Mouse (Mus musculus) kidney, postnatal 0 days (tissue): ENCODE measurements around the gene H3f3b. TPM values are rescaled to one million over a fixed set of nuclear protein-coding genes. Genes with fewer than 3 reads are reported as not detected.

Source experiments
- ATAC-seq: fragments of 200-750 bp; cut with Nextera tagmentation; replicated peaks from 2 replicates; pipeline ENCODE4 v1.8.0; 2017; ENCODE audit warnings: low read depth, moderate number of reproducible peaks, moderate TSS enrichment, moderate library complexity; ENCODE audit not compliant: low FRiP score
- DNase-seq: peaks from one replicate; pipeline ENCODE4 v3.0.0-alpha.2; 2016; ENCODE audit warnings: low spot score
- H3K27ac ChIP-seq: fragments of 300-500 bp; sonication (generic); 2 replicates; pipeline ENCODE4 v1.5.1; 2014; ENCODE audit warnings: mild to moderate bottlenecking
- H3K27me3 ChIP-seq: fragments of 300-500 bp; sonication (generic); 2 replicates; pipeline ENCODE4 v1.6.1; 2014; ENCODE audit warnings: low read length, mixed read lengths; ENCODE audit not compliant: insufficient read depth
- H3K36me3 ChIP-seq: fragments of 300-500 bp; sonication (generic); 2 replicates; pipeline ENCODE4 v1.6.1; 2014; ENCODE audit warnings: low read length, mixed read lengths; ENCODE audit not compliant: insufficient read depth
- H3K4me1 ChIP-seq: fragments of 300-500 bp; sonication (generic); replicated peaks from 2 replicates; pipeline ENCODE4 v1.6.1; 2014; ENCODE audit warnings: antibody characterized with exemption, low read length, mixed read lengths; ENCODE audit not compliant: insufficient read depth
- H3K4me2 ChIP-seq: fragments of 300-500 bp; sonication (generic); 2 replicates; pipeline ENCODE4 v1.6.1; 2014; ENCODE audit warnings: mild to moderate bottlenecking, low read length, moderate library complexity, mixed read lengths
- H3K4me3 ChIP-seq: fragments of 300-500 bp; sonication (generic); replicated peaks from 2 replicates; pipeline ENCODE4 v1.5.1; 2014; ENCODE audit warnings: low read depth, low read length
- H3K9ac ChIP-seq: fragments of 300-500 bp; sonication (generic); 2 replicates; pipeline ENCODE4 v1.6.1; 2014; ENCODE audit warnings: low read depth, low read length
- H3K9me3 ChIP-seq: fragments of 300-500 bp; sonication (generic); replicated peaks from 2 replicates; pipeline ENCODE4 v1.6.1; 2016; ENCODE audit warnings: low read length, inconsistent platforms, mixed read lengths
- CTCF ChIP-seq: IDR thresholded peaks from 2 replicates; pipeline ENCODE4 v1.5.1; 2016; ENCODE audit warnings: antibody characterized with exemption, low read depth, mild to moderate bottlenecking, moderate library complexity
- WGBS: fragments of 180-500 bp; shearing (Covaris S2); extraction: QIAGEN DNeasy Blood & Tissue Kit; methylation state at CpG from one replicate; pipeline ENCODE4 v1.1.7; 2014; 5-methylcytosine and 5-hydroxymethylcytosine counted together
- polyA plus RNA-seq: library from polyadenylated mRNA; unstranded; fragments of >200 nt; fragmentation: Nextera tagmentation; extraction: Ambion mirVana; gene quantifications from 2 replicates; pipeline ENCODE4 v1.2.1, GENCODE M21; 2015

Gene H3f3b
- polyA plus RNA-seq, 1 experiment from 2014 or later = 1,980 TPM

DNA sequence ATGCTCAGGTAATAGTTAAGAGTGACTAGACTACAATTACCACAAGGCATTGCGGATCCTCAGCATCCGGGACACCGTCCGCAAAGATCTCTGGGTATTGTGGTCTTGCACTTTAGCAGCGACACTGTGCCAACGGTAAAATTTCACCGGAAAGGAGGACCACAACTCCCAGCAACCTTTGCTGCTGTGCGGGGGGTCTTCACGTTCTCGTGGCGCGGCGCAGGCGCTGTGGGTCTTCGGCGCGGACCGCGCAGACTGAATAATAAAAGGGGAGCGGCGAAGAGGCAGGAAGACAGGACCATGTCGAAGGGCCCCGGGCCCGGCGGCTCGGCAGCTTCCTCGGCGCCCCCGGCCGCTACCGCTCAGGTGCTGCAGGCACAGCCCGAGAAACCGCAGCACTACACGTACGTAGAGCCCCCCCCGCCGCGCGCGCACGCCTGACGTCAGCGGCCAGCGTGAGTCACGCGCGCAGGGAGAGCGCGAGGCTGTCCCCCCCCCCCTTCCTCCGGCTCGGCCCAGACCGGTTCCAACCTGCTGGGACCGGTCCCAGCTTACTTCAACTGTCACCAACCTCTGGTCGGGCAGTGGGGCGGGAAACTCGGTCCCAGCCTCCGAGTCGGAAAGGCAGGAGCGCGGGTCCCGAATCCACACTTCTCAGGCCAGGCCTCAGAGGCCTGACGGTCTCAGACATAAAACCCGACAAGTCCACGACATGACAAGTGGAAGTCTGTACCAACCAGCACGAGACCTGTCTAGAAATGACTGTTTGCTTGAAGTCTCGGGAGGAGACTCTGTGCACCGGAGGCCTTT, 2.5 kb upstream of the H3f3b start, which contains the start of gene Unk:
Gene Unk (plus strand): TSS at position 235 of the 810 bp plus-strand sequence.
- Histone ChIP-seq H3K4me2 (peak within 1 kb of the TSS; percentile 67), H3K27me3 (no peaks in the 10 kb centered on the region), H3K4me1 (peaks cover 10% of the 10 kb centered on the region), H3K4me3 (peak within 1 kb of the TSS; percentile 69), H3K36me3 (no peaks in the 10 kb centered on the region), H3K9me3 (no peaks in the 10 kb centered on the region), H3K27ac (peak within 1 kb of the TSS; percentile 99), H3K9ac (peak within 1 kb of the TSS; percentile 83)
- ATAC-seq (peak; percentile 96), DNase-seq (peak; percentile 99)
- under 1% methylated on average over 65 of the region's 67 CpGs for WGBS
- no peak for TF ChIP-seq CTCF

DNA sequence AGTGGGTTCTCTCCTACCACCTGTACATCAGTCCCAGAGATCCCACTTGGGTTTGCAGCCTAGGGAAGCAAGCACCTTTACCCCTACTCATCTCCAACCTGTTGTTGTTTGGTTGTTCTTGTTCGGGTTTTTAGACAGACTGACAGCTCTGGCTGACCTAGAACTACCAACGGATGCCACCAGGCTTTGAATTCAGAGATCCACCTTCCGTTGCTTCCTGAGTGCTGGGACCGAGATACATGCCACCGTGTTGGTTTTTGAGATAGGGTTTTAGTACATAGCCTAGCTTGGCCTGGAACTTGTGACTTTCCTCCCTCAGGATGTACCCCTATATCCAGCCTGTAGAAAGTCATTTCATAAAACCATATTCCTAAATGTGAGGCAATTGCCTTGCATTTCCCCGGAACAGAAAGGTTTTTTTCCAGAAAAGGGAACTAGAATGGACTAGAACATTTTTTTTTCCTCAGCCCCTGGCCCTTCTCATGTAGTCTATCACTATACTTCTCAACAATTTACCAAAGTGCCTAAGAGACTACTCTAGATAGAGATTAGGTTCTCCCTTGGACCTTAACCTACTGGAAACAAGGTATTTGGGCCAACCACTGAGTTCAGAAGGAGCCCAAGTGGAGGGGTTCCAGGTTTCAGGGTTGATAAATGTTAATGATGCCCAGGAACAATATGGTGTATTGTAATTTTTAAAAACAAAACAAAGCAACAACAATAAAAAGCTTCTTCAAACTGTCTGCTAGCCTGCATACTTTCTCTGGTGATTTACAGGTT, 1.5 kb upstream of the H3f3b start:
- DNase-seq (no peak), ATAC-seq (no peak)
- Histone ChIP-seq H3K9ac (no peak overlapping the region), H3K27ac (0 out of 2 replicates have a peak overlapping the region, but pooled peaks have one; percentile 99), H3K36me3 (no peaks in the 10 kb centered on the region), H3K4me2 (peak overlapping the region; percentile 67), H3K4me3 (peak overlapping the region; percentile 69), H3K4me1 (peaks cover 10% of the 10 kb centered on the region), H3K9me3 (no peaks in the 10 kb centered on the region), H3K27me3 (no peaks in the 10 kb centered on the region)
- TF ChIP-seq CTCF = no peak
- 83% methylated on average over 6 of the region's 6 CpGs for WGBS

DNA sequence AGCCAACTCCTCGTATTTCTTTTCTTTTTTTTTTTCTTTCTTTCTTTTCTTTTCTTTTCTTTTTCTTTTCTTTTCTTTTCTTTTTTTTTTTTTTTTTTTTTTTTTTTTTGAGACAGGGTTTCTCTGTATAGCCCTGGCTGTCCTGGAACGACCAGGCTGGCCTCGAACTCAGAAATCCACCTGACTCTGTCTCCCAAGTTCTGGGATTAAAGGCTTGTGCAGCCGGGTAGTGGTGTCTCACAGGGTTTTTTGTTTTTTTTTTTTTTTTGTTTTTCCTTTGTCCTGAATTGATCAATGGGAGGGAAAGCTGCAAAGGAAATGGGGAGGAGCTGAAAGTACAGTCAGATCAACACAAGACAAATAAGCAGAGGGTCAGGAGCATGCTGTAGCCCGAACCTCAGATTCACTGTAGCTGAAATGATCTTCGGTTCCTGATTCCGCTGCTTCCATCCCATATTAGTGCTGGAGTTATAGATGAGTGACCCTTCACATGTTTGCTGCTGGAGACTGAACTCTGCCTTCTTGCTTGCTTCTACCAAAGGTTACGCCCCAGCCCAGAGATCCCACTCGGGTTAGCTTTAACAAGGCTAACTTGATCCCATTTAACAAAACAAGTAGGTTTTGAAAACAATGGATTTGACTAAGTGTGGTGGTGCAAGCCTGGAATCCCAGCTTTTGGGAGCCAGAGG, 559 bp upstream of the H3f3b start:
- Histone ChIP-seq H3K9ac (no peak overlapping the region), H3K27me3 (no peaks in the 10 kb centered on the region), H3K27ac (no peak overlapping the region), H3K4me3 (no peak overlapping the region), H3K4me1 (peaks cover 10% of the 10 kb centered on the region), H3K36me3 (0 out of 2 replicates have a peak, but pooled peaks cover 4% of the 10 kb centered on the region), H3K4me2 (no peak overlapping the region), H3K9me3 (no peaks in the 10 kb centered on the region)
- DNase-seq = no peak
- WGBS = 83% methylated on average over 9 of the region's 9 CpGs
- no peak for ATAC-seq
- no peak for TF ChIP-seq CTCF

DNA sequence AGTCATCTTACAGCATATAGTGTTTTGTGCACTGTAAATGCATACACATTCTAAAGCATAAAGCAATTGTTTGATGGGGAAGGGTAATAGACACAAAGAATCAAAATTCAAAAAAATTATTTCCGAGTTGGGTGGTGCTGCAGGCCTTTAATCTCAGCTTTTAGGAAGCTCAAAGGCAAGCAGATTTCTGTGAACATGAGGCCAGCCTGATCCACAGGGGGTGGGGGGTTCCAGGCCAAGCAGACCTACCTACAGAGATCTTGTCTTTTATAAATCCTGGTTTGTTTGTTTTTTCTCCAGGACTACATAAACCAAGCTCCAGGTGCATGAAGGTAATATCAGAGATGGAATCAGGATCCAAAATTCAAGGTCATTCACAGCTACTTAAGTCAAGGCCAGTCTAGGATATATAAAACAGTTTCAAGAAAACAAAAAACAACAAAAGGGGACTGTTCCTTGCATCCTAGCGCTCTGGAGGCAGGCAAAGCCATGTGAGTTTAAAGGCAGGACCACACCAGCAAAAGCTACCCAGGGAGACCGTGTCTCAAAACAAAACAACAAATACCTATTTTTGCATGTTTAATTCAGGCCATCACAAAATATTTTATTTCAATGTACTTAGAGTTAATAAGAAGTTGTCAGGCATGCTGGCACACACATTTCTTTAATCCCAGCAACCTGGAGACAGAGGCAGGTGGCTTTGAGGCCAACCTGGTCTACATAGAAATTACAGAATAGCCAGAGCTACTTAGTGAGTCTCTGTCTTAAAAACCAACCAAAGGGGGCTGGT, 2.5 kb downstream of the H3f3b start:
- Histone ChIP-seq H3K36me3 (peaks cover 9% of the 10 kb centered on the region), H3K4me1 (no peaks in the 10 kb centered on the region), H3K4me3 (no peak overlapping the region), H3K9ac (no peak overlapping the region), H3K4me2 (no peak overlapping the region), H3K27me3 (no peaks in the 10 kb centered on the region), H3K27ac (no peak overlapping the region), H3K9me3 (no peaks in the 10 kb centered on the region)
- ATAC-seq (no peak), DNase-seq (no peak)
- no peak for TF ChIP-seq CTCF
- 92% methylated on average over 3 of the region's 3 CpGs for WGBS

DNA sequence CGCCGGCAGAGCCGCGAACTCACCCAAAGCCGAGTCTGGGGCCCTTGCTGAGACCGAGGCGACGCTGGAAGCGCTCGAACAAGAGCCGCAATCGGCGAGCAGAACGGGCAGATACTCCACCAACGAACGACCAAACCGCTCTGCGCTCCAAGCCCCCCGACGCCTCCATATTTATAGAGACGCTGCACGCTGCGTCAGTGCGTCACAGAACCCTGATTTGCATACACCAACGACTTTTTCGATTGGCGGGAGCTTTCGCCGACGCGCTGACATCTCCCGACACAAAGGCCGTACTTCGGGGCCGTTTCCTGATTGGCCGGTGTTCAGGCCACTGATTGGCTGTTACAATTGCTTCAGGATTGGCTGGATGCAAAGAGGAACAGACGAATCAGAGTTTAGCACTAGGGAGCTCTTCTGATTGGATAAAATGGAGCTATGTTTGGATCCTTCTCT, 3.4 kb downstream of the H3f3b start:
- under 1% methylated on average over 37 of the region's 37 CpGs for WGBS
- TF ChIP-seq CTCF = no peak
- ATAC-seq (peak; percentile 90), DNase-seq (peak; percentile 100)
- Histone ChIP-seq H3K27ac (peak overlapping the region; percentile 95), H3K9me3 (no peaks in the 10 kb centered on the region), H3K27me3 (no peaks in the 10 kb centered on the region), H3K36me3 (peaks cover 9% of the 10 kb centered on the region), H3K4me3 (peak overlapping the region; percentile 94), H3K4me2 (no peak overlapping the region), H3K4me1 (no peaks in the 10 kb centered on the region), H3K9ac (peak overlapping the region; percentile 99)
